Mouse (Mus musculus) megakaryocyte, embryonic 14.5 days (primary cell): ENCODE data around the gene Dclk2. TPM values are rescaled to one million over a fixed set of nuclear protein-coding genes. Genes with fewer than 3 reads are reported as not detected.

Experiments used
- H3K27me3 ChIP-seq: replicated peaks from 2 replicates; pipeline ENCODE3; 2012; ENCODE audit warnings: inconsistent platforms
- H3K36me3 ChIP-seq: replicated peaks from 2 replicates; pipeline ENCODE3; 2012; ENCODE audit warnings: low read length, inconsistent platforms, mixed read lengths
- H3K4me1 ChIP-seq: 2 replicates; pipeline ENCODE4 v1.6.1; 2012; ENCODE audit warnings: inconsistent platforms
- H3K4me3 ChIP-seq: replicated peaks from 2 replicates; pipeline ENCODE3; 2012; ENCODE audit warnings: moderate library complexity, mild to moderate bottlenecking, inconsistent platforms
- H3K9me3 ChIP-seq: 2 replicates; pipeline ENCODE4 v1.6.1; 2012; ENCODE audit warnings: inconsistent platforms
- FLI1 ChIP-seq: IDR thresholded peaks from 2 replicates; pipeline ENCODE4 v1.6.1; 2012; ENCODE audit warnings: low read length, inconsistent platforms, mixed read lengths
- GATA1 ChIP-seq: IDR thresholded peaks from 3 replicates; pipeline ENCODE4 v1.6.1; 2012; ENCODE audit warnings: mixed read lengths, low read length, inconsistent platforms, borderline replicate concordance
- polyA plus RNA-seq: library from polyadenylated mRNA; stranded (reverse); fragments of >175 nt; gene quantifications from 2 replicates; pipeline ENCODE4 v1.2.3, GENCODE M21; 2012; ENCODE audit warnings: low replicate concordance; ENCODE audit not compliant: insufficient read depth

The Dclk2 gene
- polyA plus RNA-seq, 1 experiment = 4.5 TPM

DNA sequence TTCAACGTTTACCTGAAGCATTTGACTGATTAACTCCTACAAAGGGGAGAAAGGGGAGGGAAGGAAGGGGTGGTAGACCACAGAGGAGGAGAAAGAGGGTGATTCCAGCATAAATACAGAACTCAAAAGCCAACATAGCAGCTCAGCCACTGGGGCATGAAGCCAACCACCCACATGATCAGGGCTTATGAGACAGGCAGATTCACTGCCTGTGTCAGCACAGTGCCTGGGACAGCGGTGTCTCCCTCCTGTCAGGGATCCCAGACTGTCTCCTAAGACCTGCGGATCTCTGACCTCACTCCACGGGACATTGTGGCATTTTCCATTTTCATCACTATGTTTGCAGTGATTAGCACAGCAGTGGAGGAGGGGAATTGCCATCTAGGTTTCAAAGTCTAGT, 127.4 kb downstream of the Dclk2 start:
- H3K36me3 ChIP-seq = peaks cover 7% of the 10 kb centered on the region
- no peak for TF ChIP-seq FLI1
- no peak for TF ChIP-seq GATA1
- H3K4me1 ChIP-seq = peaks cover 45% of the 10 kb centered on the region
- peaks cover 4% of the 10 kb centered on the region for H3K27me3 ChIP-seq
- H3K9me3 ChIP-seq = no peaks in the 10 kb centered on the region
- no peak overlapping the region for H3K4me3 ChIP-seq

DNA sequence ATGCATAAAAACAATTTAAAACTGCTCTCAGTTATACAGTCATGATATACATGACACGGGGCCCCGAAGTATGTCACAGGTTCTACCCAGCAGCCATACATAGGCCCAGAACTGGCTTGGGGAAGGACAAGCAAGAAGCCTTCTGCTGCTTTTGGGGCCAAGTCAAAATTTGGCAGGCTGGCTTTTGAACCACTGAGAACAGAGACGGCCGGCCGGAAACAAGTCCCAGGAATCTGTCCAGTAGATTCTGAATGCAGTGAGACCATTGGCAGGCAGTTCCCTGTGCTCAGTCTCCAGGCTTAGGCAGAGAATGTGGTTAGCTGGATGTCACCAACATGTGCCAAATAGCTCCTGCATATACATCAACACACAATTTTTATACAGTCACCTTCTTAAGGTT, 130.9 kb downstream of the Dclk2 start:
- H3K9me3 ChIP-seq = no peaks in the 10 kb centered on the region
- peaks cover 11% of the 10 kb centered on the region for H3K36me3 ChIP-seq
- peaks cover 5% of the 10 kb centered on the region for H3K27me3 ChIP-seq
- H3K4me1 ChIP-seq = peaks cover 46% of the 10 kb centered on the region
- TF ChIP-seq GATA1 = no peak
- no peak for TF ChIP-seq FLI1
- no peak overlapping the region for H3K4me3 ChIP-seq

DNA sequence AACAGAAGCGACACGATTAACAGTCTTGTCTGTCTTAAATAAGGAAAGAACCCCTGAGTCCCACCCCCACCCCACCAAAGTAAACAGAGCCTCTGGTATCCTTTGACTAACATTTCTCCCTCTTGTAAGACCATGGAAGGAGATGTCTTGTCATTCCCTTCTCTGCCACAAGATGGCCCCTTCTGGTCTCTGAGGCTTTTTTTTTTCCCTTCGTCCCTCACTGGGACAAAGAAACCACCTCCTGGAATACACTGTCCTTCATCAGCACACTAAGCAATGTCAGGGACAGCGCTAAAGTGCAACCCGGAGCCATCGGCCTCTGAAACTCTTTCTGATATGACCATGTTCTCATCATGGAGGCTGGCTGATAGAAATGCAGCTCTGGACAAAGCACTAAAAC, 131.9 kb downstream of the Dclk2 start:
- H3K36me3 ChIP-seq = peaks cover 19% of the 10 kb centered on the region

DNA sequence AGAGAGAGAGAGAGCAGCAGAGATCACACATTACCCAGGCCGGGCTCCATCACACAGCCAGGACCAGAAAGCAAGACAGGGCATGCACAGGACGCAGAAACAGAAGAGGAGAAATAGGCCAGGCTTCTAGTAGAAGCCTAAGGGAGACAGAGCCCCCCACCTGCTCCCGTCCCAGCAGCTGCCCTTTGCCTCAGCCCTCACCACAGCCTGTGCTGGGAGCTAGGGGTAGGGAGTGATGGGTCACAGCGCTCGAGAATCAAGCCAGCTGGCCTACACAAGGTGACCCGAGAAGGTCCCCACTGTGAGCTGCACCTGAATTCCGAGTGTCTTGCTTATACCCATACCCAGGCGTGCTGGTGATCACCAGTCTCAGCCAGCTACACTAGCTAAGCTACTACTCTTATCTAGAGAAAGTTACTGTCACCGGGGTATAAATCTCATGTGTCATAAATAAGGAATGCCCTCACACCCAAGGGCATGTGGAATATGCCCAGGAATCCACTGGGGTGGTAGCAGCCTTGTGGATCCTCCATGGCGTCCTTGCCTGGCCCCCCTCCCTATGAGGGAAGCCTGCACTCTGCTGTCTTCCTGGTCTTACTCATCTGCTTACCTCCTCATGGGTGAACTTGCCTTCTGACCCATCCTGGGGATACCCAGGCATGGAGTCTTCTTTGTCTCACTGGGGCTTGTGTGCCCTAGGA, 133.1 kb downstream of the Dclk2 start:
- no peaks in the 10 kb centered on the region for H3K9me3 ChIP-seq
- TF ChIP-seq GATA1 = no peak
- peaks cover 36% of the 10 kb centered on the region for H3K4me1 ChIP-seq
- H3K4me3 ChIP-seq = no peak overlapping the region
- H3K36me3 ChIP-seq = peaks cover 29% of the 10 kb centered on the region
- peaks cover 4% of the 10 kb centered on the region for H3K27me3 ChIP-seq

More for the DNA sequence above, 131.9 kb downstream of the Dclk2 start:
- no peak overlapping the region for H3K4me3 ChIP-seq
- H3K4me1 ChIP-seq = peaks cover 45% of the 10 kb centered on the region
- TF ChIP-seq FLI1 = no peak
- no peak for TF ChIP-seq GATA1
- H3K27me3 ChIP-seq = peaks cover 5% of the 10 kb centered on the region
- no peaks in the 10 kb centered on the region for H3K9me3 ChIP-seq

DNA sequence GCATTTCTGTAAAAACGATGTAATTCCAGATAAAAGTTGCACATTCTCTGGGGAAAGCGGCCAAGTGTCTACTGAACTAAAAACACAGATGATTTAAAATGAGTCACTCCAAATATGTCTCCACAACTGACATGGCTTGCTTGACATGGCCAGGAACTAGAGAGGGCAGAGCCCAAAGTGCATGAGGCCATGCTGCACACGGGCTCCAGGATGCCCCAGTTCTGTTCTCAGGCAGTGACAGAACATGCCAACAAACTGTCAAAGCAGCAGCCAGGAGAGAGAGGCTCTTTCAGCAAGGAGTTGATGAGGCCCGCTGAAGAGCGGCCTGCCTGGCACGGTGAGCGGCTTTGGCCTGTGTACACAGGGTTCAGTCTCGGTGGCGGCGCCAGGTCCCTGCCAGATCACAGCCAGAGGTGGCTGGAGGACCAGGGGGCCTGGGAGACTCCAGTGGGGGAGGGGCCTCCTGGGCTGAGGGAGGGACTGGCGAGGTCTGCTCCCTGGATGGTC, 133.8 kb downstream of the Dclk2 start:
- Histone ChIP-seq H3K9me3 (no peaks in the 10 kb centered on the region), H3K27me3 (peaks cover 3% of the 10 kb centered on the region), H3K4me3 (no peak overlapping the region), H3K4me1 (peaks cover 36% of the 10 kb centered on the region), H3K36me3 (peaks cover 35% of the 10 kb centered on the region)
- TF ChIP-seq FLI1 (no peak), GATA1 (no peak)

DNA sequence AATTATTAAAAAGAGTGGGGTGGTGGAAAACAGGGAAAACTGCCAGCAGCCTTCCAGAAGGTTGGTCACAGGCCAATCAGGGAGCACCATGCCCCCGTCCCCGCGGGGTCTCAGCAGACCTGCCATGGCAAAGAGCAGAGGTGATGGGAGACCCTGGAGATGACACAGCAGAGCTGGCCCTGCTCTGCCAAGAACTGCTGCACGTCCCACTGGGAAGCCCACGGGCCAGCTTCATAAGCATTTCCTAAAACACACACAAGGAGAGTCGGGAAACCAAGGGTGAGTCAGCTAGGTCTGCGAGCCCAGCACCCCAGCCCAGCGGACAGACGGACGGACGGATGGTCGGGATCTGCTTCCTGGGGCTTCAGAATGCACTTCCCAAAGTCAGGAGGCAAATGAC, 134.4 kb downstream of the Dclk2 start:
- Histone ChIP-seq H3K4me1 (peaks cover 36% of the 10 kb centered on the region), H3K9me3 (no peaks in the 10 kb centered on the region), H3K27me3 (peaks cover 3% of the 10 kb centered on the region), H3K4me3 (no peak overlapping the region), H3K36me3 (peaks cover 37% of the 10 kb centered on the region)
- TF ChIP-seq FLI1 (no peak), GATA1 (no peak)

DNA sequence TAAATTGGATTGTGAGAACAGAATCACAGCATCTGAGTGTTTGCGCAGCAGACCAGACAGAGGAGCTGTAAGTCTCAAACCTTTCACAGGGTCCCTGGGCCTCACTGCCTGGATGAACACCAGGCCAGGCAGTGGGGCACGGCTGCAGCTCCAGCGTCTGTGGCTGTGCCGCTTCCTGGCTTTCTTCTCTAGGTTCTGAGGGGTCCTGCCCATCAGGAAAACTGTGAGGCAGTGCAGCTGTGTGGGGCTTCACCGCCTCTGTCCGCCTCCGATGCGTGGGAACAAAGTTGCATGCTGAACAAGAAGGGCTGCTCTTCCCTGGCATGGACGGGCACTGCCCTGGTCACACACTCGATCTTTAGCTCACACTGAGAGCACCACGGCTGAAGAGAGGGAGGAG, 135.7 kb downstream of the Dclk2 start:
- H3K4me3 ChIP-seq = no peak overlapping the region
- H3K27me3 ChIP-seq = peaks cover 3% of the 10 kb centered on the region
- H3K4me1 ChIP-seq = peaks cover 33% of the 10 kb centered on the region
- peaks cover 48% of the 10 kb centered on the region for H3K36me3 ChIP-seq
- no peaks in the 10 kb centered on the region for H3K9me3 ChIP-seq
- no peak for TF ChIP-seq FLI1
- no peak for TF ChIP-seq GATA1

DNA sequence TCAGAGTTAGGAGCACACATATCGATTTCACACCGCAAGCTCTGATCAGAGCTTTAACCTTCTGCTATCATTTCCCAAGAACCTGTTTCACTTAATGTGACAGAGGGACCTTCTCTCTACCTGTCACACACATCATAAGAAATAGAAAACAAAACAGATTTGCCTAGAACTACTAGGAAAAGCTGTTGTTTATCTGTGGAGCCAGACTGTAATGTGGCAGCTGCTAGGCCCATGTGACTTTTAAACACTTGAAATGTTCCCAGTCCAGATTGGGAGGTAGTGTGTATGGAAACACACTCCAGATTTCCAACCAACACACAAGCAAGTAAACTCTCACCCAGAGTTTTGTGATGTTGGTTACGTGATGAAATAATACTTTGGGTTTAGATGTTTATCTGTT, 136.6 kb downstream of the Dclk2 start:
- TF ChIP-seq GATA1 (no peak), FLI1 (no peak)
- peaks cover 33% of the 10 kb centered on the region for H3K4me1 ChIP-seq
- H3K9me3 ChIP-seq = no peaks in the 10 kb centered on the region
- peaks cover 53% of the 10 kb centered on the region for H3K36me3 ChIP-seq
- peaks cover 3% of the 10 kb centered on the region for H3K27me3 ChIP-seq
- H3K4me3 ChIP-seq = no peak overlapping the region

DNA sequence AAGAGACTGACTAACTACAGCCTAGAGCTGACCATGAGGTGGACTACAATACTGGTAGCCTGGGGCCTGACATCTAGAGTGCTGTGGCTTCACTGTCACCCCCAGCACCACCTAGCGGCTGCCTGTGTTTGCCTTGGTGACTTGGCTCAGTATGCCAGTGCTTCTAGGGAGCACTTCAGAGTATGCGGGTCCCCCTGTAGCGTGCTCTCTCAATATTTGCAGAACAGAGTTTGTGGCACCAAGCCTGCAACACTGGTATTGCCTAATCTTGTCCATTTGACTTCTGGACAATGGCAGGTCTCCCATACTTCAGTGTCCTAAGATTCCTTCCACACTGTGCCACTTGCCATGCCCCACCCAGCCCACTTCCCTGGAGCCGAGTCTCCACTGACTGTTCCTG, 140.9 kb downstream of the Dclk2 start:
- TF ChIP-seq GATA1 (no peak), FLI1 (no peak)
- Histone ChIP-seq H3K4me3 (no peak overlapping the region), H3K27me3 (no peaks in the 10 kb centered on the region), H3K36me3 (peaks cover 80% of the 10 kb centered on the region), H3K9me3 (no peaks in the 10 kb centered on the region), H3K4me1 (peaks cover 34% of the 10 kb centered on the region)

DNA sequence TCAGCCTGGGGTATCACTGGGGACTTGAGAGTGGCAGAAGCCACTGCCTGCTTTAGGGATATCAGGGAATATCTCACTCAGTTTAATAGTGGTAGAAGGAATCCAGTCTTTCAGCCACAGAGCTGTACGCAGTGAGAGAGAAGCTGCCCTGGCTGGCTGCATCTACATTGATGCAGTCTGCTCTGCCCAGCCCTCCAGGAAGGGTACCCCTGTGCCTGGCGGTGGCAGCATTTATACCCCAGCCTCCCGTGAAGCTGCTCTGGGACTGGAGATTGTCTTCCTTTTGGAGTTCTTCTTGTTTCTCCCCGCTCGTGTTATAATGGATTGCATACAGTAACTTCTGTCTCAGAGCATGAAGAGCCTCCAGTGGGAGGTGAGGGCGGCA, 145.2 kb downstream of the Dclk2 start:
- no peak overlapping the region for H3K4me3 ChIP-seq
- no peaks in the 10 kb centered on the region for H3K27me3 ChIP-seq
- H3K4me1 ChIP-seq = peaks cover 57% of the 10 kb centered on the region
- peaks cover 51% of the 10 kb centered on the region for H3K36me3 ChIP-seq
- TF ChIP-seq FLI1 = no peak
- no peaks in the 10 kb centered on the region for H3K9me3 ChIP-seq
